In genomic region chr19:53423341-53423753, GRCm38 (mm10) we compare ENCODE assay signal across 9 mouse cellular contexts. TPM values are rescaled to one million over a fixed set of nuclear protein-coding genes. Genes with fewer than 3 reads are reported as not detected.
DNase-seq lines count a peak whose midpoint lies in the region; ATAC-seq lines count a peak whose summit lies in the region.
"Had no signal": no experiment of that assay in that cellular context is flagged by ENCODE, and none has a peak within 500 bp of the region (broad histone marks: within the 10 kb centered on the region; RNA-seq: fewer than 3 reads in every experiment).

No protein-coding gene starts in this region.

- no peaks in the 10 kb centered on the region for H3K27me3 ChIP-seq in heart, embryonic 14.5 days (ENCODE audit: control insufficient read depth, insufficient read depth, low read length)
- H3K27me3 ChIP-seq in lung, embryonic 15.5 days: no peaks in the 10 kb centered on the region
- H3K27me3 ChIP-seq in stomach, embryonic 16.5 days (ENCODE audit: control insufficient read depth, insufficient read depth, low read length): no peaks in the 10 kb centered on the region
- H3K27me3 ChIP-seq in hindbrain, embryonic 12.5 days: no peaks in the 10 kb centered on the region; the same call in 1 of the 2 replicates

- peak overlapping the region; percentile 41 for H3K4me2 ChIP-seq in heart, embryonic 14.5 days (ENCODE audit: low read length)
- 0 out of 2 replicates have a peak overlapping the region, but pooled peaks have one; percentile 19 for H3K4me2 ChIP-seq in lung, embryonic 15.5 days
- 0 out of 2 replicates have a peak overlapping the region, but pooled peaks have one; percentile 6 for H3K4me2 ChIP-seq in stomach, embryonic 16.5 days (ENCODE audit: low read depth, low read length)
- no peak overlapping the region for H3K4me2 ChIP-seq in hindbrain, embryonic 12.5 days (replicated peaks)

- no peak overlapping the region for H3K27ac ChIP-seq in heart, embryonic 14.5 days (replicated peaks in 1 of 2; ENCODE audit: control insufficient read depth in 1 of 2, insufficient read depth in 1 of 2, low read depth in 2 of 2, low read length in 2 of 2)
- no peak overlapping the region for H3K27ac ChIP-seq in lung, embryonic 15.5 days
- H3K27ac ChIP-seq in stomach, embryonic 16.5 days (ENCODE audit: low read length): no peak overlapping the region
- H3K27ac ChIP-seq in hindbrain, embryonic 12.5 days: no peak overlapping the region

- no peak for DNase-seq in heart, postnatal 4 days
- no peak for DNase-seq in yolk sac, embryonic 10.5 days (ENCODE audit: low spot score)
- no peak for DNase-seq in adrenal gland, adult (ENCODE audit: inconsistent age in 2 of 2, low spot score in 1 of 2)

- H3K36me3 ChIP-seq in heart, embryonic 14.5 days (ENCODE audit: control insufficient read depth, insufficient read depth, low read length): no peaks in the 10 kb centered on the region
- no peaks in the 10 kb centered on the region for H3K36me3 ChIP-seq in lung, embryonic 15.5 days
- H3K36me3 ChIP-seq in stomach, embryonic 16.5 days (ENCODE audit: control insufficient read depth, insufficient read depth, low read length): no peaks in the 10 kb centered on the region
- H3K36me3 ChIP-seq in hindbrain, embryonic 12.5 days: no peaks in the 10 kb centered on the region

- H3K9ac ChIP-seq in heart, embryonic 14.5 days (ENCODE audit: low read length): no peak overlapping the region
- H3K9ac ChIP-seq in lung, embryonic 15.5 days: no peak overlapping the region
- no peak overlapping the region for H3K9ac ChIP-seq in stomach, embryonic 16.5 days (ENCODE audit: low read length)
- H3K9ac ChIP-seq in hindbrain, embryonic 12.5 days: no peak overlapping the region

- 22% methylated on average over 17 of the region's 19 CpGs for WGBS in heart, embryonic 14.5 days
- WGBS in lung, embryonic 15.5 days: 18% methylated on average over 17 of the region's 19 CpGs
- 21% methylated on average over 19 of the region's 19 CpGs for WGBS in stomach, embryonic 16.5 days
- 16% methylated on average over 17 of the region's 19 CpGs for whole genome bisulfite sequencing in hindbrain, embryonic 12.5 days

- peaks cover 23 to 25% of the 10 kb centered on the region in 2 experiments for H3K4me1 ChIP-seq in heart, embryonic 14.5 days (ENCODE audit: control insufficient read depth in 2 of 2, insufficient read depth in 2 of 2, low read length in 2 of 2)
- peaks cover 34% of the 10 kb centered on the region for H3K4me1 ChIP-seq in lung, embryonic 15.5 days
- peaks cover 18% of the 10 kb centered on the region; the same call in 1 of the 2 replicates for H3K4me1 ChIP-seq in stomach, embryonic 16.5 days (ENCODE audit: control insufficient read depth, insufficient read depth, low read length)
- H3K4me1 ChIP-seq in hindbrain, embryonic 12.5 days: peaks cover 15% of the 10 kb centered on the region

- no peak overlapping the region for H3K4me3 ChIP-seq in heart, embryonic 14.5 days (ENCODE audit: control insufficient read depth in 1 of 2, insufficient read depth in 1 of 2, low read depth in 1 of 2, low read length in 2 of 2)
- H3K4me3 ChIP-seq in lung, embryonic 15.5 days: no peak overlapping the region
- no peak overlapping the region for H3K4me3 ChIP-seq in stomach, embryonic 16.5 days (replicated peaks; ENCODE audit: low read length)
- H3K4me3 ChIP-seq in hindbrain, embryonic 12.5 days: no peak overlapping the region

- H3K9me3 ChIP-seq in heart, embryonic 14.5 days (ENCODE audit: control insufficient read depth, low read length): no peaks in the 10 kb centered on the region
- no peaks in the 10 kb centered on the region for H3K9me3 ChIP-seq in lung, embryonic 15.5 days
- H3K9me3 ChIP-seq in stomach, embryonic 16.5 days (replicated peaks; ENCODE audit: control insufficient read depth, low read length): no peaks in the 10 kb centered on the region
- no peaks in the 10 kb centered on the region for H3K9me3 ChIP-seq in hindbrain, embryonic 12.5 days (replicated peaks)

- no peak for ATAC-seq in heart, embryonic 14.5 days (ENCODE audit: insufficient number of reproducible peaks, insufficient read depth, low FRiP score, low read depth)
- ATAC-seq in common myeloid progenitor, adult 5-6 weeks (replicated peaks; ENCODE audit: low read depth, poor library complexity, severe bottlenecking): peak; percentile 15
- no peak for ATAC-seq in lung, embryonic 15.5 days (ENCODE audit: borderline replicate concordance, extremely low read depth, low FRiP score, low TSS enrichment)
- ATAC-seq in stomach, embryonic 16.5 days (ENCODE audit: insufficient read depth, low FRiP score): no peak
- ATAC-seq in hindbrain, embryonic 12.5 days (ENCODE audit: low FRiP score): no peak

RNA-seq across cellular contexts. Expression of gene Smndc1, which starts 33.0 kb away (rescaled TPM):
- polyA plus RNA-seq in heart, embryonic 14.5 days (2014; fragmentation: Nextera tagmentation; extraction: Ambion mirVana): 31.5 and 32.7 TPM in 2 replicates
- 10 to 100 TPM; 43.2 to 48.2 TPM for total RNA-seq in heart, postnatal 4 days (2021)
- 33.6 and 45.9 TPM in 2 replicates for total RNA-seq in common myeloid progenitor, adult 5-6 weeks (2017)
- 38.5 and 41.8 TPM in 2 replicates for polyA plus RNA-seq in lung, embryonic 15.5 days (2015; fragmentation: Nextera tagmentation; extraction: Ambion mirVana)
- 33.0 and 35.9 TPM in 2 replicates for polyA plus RNA-seq in stomach, embryonic 16.5 days (2015; fragmentation: Nextera tagmentation; extraction: Ambion mirVana)
- polyA plus RNA-seq in hindbrain, embryonic 12.5 days (2016; fragmentation: Nextera tagmentation; extraction: Ambion mirVana): 40.9 and 41.4 TPM in 2 replicates

RNA-seq across cellular contexts. Expression of gene Gm10197, which starts 51.8 kb away (rescaled TPM):
- not detected in 2 replicates for polyA plus RNA-seq in heart, embryonic 14.5 days (2014; fragmentation: Nextera tagmentation; extraction: Ambion mirVana)
- total RNA-seq in heart, postnatal 4 days (2021): not detected
- total RNA-seq in common myeloid progenitor, adult 5-6 weeks (2017): not detected in 2 replicates
- 4.1 TPM in 1 of 2 replicates, not detected in the other for polyA plus RNA-seq in lung, embryonic 15.5 days (2015; fragmentation: Nextera tagmentation; extraction: Ambion mirVana)
- not detected in 2 replicates for polyA plus RNA-seq in stomach, embryonic 16.5 days (2015; fragmentation: Nextera tagmentation; extraction: Ambion mirVana)
- not detected in 2 replicates for polyA plus RNA-seq in hindbrain, embryonic 12.5 days (2016; fragmentation: Nextera tagmentation; extraction: Ambion mirVana)
- polyA plus RNA-seq: cortical plate, adult 2 months had no signal
